Mouse (Mus musculus): Measurements from ENCODE around the gene Gm28576.
"Not testable (repeated sequence)": the region's sequence is repeated elsewhere in the genome, so short reads cannot be mapped to it uniquely, and the experiment has no call there.

DNA sequence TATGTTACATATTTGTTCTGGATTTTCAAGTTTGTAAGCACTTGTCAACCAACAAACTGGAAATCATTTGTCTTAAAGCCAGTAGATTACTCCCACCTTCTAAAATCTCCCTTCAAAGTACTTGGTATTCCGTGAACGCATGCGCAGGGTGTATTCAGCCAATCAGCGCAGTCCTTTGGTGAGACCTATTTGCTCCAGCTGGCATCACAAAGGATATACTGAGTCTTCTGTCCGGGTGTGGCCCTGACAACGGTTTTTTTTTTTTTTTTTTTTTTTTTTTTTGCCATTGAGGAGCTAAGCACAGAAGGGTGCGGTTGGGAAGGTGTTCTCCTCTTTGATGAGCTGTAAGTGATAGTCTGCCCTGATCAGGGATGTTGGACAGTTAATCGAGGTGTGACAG lies at the start of gene Gm28576:
- TF ChIP-seq POLR2A (IDR thresholded peaks at IDR 0.05; ENCODE audit: low read depth, low read length); CTCF (IDR thresholded peaks at IDR 0.05; ENCODE audit: extremely low read depth, insufficient read length, insufficient replicate concordance, low read depth, low read length): not testable (repeated sequence)

Data from small intestine, adult 2 months (tissue).